Mouse (Mus musculus) G1E (cell line): ENCODE data around the gene Nckap1l.

Experiments used
- CTCF ChIP-seq: IDR thresholded peaks from 2 replicates; pipeline ENCODE4 v1.5.1; 2012; ENCODE audit warnings: low read depth, low read length, inconsistent platforms, mixed read lengths
- GATA1 ChIP-seq: IDR thresholded peaks from 2 replicates; pipeline ENCODE4 v1.6.1; 2012; ENCODE audit warnings: borderline replicate concordance, low read length, inconsistent platforms, mixed read lengths
- POLR2AphosphoS5 ChIP-seq: IDR thresholded peaks from 2 replicates; pipeline ENCODE4 v1.6.1; 2012; ENCODE audit warnings: low read depth, low read length, inconsistent platforms; ENCODE audit not compliant: insufficient replicate concordance
- TAL1 ChIP-seq: conservative IDR thresholded peaks from 2 replicates; pipeline ENCODE4 v1.6.1; 2012; ENCODE audit warnings: low read depth, low read length, inconsistent platforms, mixed read lengths

DNA sequence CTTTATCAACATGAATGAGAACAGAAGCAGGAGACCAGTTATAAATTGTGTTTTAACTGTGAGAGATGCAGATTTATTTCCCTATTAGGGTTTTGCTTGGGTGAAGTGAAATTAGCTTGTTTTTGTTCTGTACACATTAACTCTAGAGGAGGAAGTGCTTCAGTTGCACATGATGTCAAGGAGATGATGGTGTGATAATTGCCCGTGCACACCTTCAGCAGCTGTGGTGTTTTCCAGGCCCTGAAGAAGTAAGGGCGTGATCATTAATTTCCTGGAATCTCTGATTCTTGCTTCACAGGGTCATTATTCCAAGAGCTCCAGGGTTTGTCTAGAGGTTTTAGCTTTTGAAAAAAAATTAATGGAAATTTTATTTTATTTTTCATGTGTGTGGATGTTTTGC is 26.5 kb downstream of the Nckap1l start:
- TF ChIP-seq TAL1: no peak
- TF ChIP-seq CTCF: no peak
- no peak for TF ChIP-seq GATA1
- no peak for TF ChIP-seq POLR2AphosphoS5
